Mouse (Mus musculus) liver, embryonic 14.5 days (tissue): ENCODE data around the gene Fam172a.

ENCODE experiments used
- CTCF ChIP-seq: IDR thresholded peaks from 2 replicates; pipeline ENCODE4 v1.5.1; 2016; ENCODE audit warnings: antibody characterized with exemption, low read depth, control low read depth
- EP300 ChIP-seq: IDR thresholded peaks from 2 replicates; pipeline ENCODE4 v1.6.1; 2016; ENCODE audit warnings: antibody characterized with exemption, low read depth

GRCm38 (mm10) chr13:77708514-77709013 is 6.7 kb downstream of the Fam172a start:
- TF ChIP-seq CTCF: no peak
- no peak for TF ChIP-seq EP300
